Mouse (Mus musculus) liver, embryonic 14.5 days (tissue): Measurements from ENCODE around the gene Sdsl.

Source experiments
- CTCF ChIP-seq: IDR thresholded peaks from 2 replicates; pipeline ENCODE4 v1.5.1; 2016; ENCODE audit warnings: antibody characterized with exemption, low read depth, control low read depth
- EP300 ChIP-seq: IDR thresholded peaks from 2 replicates; pipeline ENCODE4 v1.6.1; 2016; ENCODE audit warnings: antibody characterized with exemption, low read depth

- no peak for TF ChIP-seq CTCF
- TF ChIP-seq EP300, result no peak
These were observed 751 bp upstream of the Sdsl start for GRCm38 (mm10) chr5:120473361-120473760.
